ENCODE assay signal across 9 mouse cellular contexts in genomic region chr15:98511386-98511928, GRCm38 (mm10). TPM values are rescaled to one million over a fixed set of nuclear protein-coding genes. Genes with fewer than 3 reads are reported as not detected.
A peak's percentile ranks its signal among the peaks of the same experiment; 100 is the strongest.
DNase-seq lines count a peak whose midpoint lies in the region; TF ChIP-seq lines count a peak whose summit lies in the region.
"Had no signal": no experiment of that assay in that cellular context is flagged by ENCODE, and none has a peak within 500 bp of the region (broad histone marks: within the 10 kb centered on the region; RNA-seq: fewer than 3 reads in every experiment).

No protein-coding gene starts in this region.

- H3K9ac ChIP-seq in MEL (ENCODE audit: control insufficient read depth, low read depth, low read length, poor library complexity, severe bottlenecking), result peak overlapping the region; percentile 76

- H3K36me3 ChIP-seq in MEL (ENCODE audit: control insufficient read depth in 1 of 2, insufficient read depth in 2 of 2, low read length in 2 of 2), result peaks cover 0 to 19% of the 10 kb centered on the region in 2 experiments; a peak in 2 of 4 replicates
- H3K36me3 ChIP-seq in megakaryocyte, embryonic 14.5 days (replicated peaks; ENCODE audit: low read length), result no peaks in the 10 kb centered on the region

- peak in 1 of 2 experiments; percentile 30; a peak in 2 of 4 replicates for TF ChIP-seq EP300 in MEL (IDR thresholded peaks at IDR 0.05; ENCODE audit: low read depth in 1 of 2, low read length in 2 of 2)

- TF ChIP-seq RAD21 in MEL (IDR thresholded peaks at IDR 0.05; ENCODE audit: low read depth, low read length), result no peak

- peak overlapping the region; percentile 76 for H3K27ac ChIP-seq in gastrocnemius, adult 2 months
- H3K27ac ChIP-seq in MEL (ENCODE audit: control insufficient read depth, low read depth, low read length), result peak overlapping the region; percentile 90

- peak; percentile 53 to 94 for TF ChIP-seq POLR2A in MEL (IDR thresholded peaks at IDR 0.05; ENCODE audit: control insufficient read depth in 1 of 2, insufficient read depth in 1 of 2, low read depth in 1 of 2, low read length in 2 of 2, poor library complexity in 1 of 2)

- no peaks in the 10 kb centered on the region for H3K27me3 ChIP-seq in MEL (ENCODE audit: control insufficient read depth in 1 of 2, insufficient read depth in 2 of 2, low read length in 2 of 2)
- H3K27me3 ChIP-seq in megakaryocyte, embryonic 14.5 days (replicated peaks), result peaks cover 35% of the 10 kb centered on the region

- H3K79me2 ChIP-seq in MEL (ENCODE audit: control insufficient read depth, insufficient read depth, low read length, poor library complexity), result no peaks in the 10 kb centered on the region; the same call in 1 of the 2 replicates

- H3K4me3 ChIP-seq in gastrocnemius, adult 2 months, result peak overlapping the region; percentile 75
- H3K4me3 ChIP-seq in MEL (ENCODE audit: control insufficient read depth in 1 of 2, insufficient read depth in 1 of 2, low read depth in 2 of 2, low read length in 2 of 2), result peak overlapping the region; percentile 72 to 73
- peak overlapping the region; percentile 4 for H3K4me3 ChIP-seq in megakaryocyte, embryonic 14.5 days (replicated peaks)

- no peak for TF ChIP-seq CTCF in gastrocnemius, adult 2 months (IDR thresholded peaks at IDR 0.05)
- TF ChIP-seq CTCF in MEL (IDR thresholded peaks at IDR 0.05 in 2 of 3, conservative IDR thresholded peaks at IDR 0.05 in 1 of 3; ENCODE audit: control insufficient read depth in 1 of 3, insufficient read depth in 1 of 3, low read depth in 2 of 3, low read length in 3 of 3, poor library complexity in 1 of 3, severe bottlenecking in 1 of 3), result no peak

- no peaks in the 10 kb centered on the region for H3K9me3 ChIP-seq in MEL (replicated peaks; ENCODE audit: insufficient read depth, low read length)
- H3K9me3 ChIP-seq in megakaryocyte, embryonic 14.5 days, result peaks cover 20% of the 10 kb centered on the region

- peaks cover 14 to 35% of the 10 kb centered on the region in 2 experiments for H3K4me1 ChIP-seq in MEL (ENCODE audit: control insufficient read depth in 1 of 2, insufficient read depth in 2 of 2, low read length in 2 of 2)
- peaks cover 47% of the 10 kb centered on the region for H3K4me1 ChIP-seq in megakaryocyte, embryonic 14.5 days

- intact Hi-C loops in gastrocnemius, adult 2 months (cut with DNase I), result loop anchor here (2.0 to 5.0 kb wide), 2 partner anchors 56 to 105 kb away; no protein-coding TSS in a partner anchor
- intact Hi-C loops in heart, postnatal 10 days (cut with DNase I), result loop anchor here (2.0 kb wide), 3 partner anchors 55 to 105 kb away; no protein-coding TSS in a partner anchor

- no peak for DNase-seq in gastrocnemius, adult 2 months
- DNase-seq in gastrocnemius, adult 18-20 months (ENCODE audit: low spot score), result no peak
- peak; percentile 96 for DNase-seq in MEL (ENCODE audit: low read depth, low spot score)
- DNase-seq in heart, postnatal 10 days, result peak; percentile 43 to 54
- no peak for DNase-seq in ovary, postnatal 10 days (ENCODE audit: low spot score)
- no peak for DNase-seq in frontal cortex, postnatal 36 days (ENCODE audit: low spot score in 2 of 2)
- DNase-seq in testis, postnatal 10 days (ENCODE audit: low spot score), result no peak

TF ChIP-seq in MEL, 35 proteins besides CTCF, POLR2A, EP300 and RAD21 (continues in another document):
- TF ChIP-seq HCFC1 (IDR thresholded peaks at IDR 0.05; ENCODE audit: low read depth, low read length) (peak; percentile 73), CHD2 (IDR thresholded peaks at IDR 0.05; ENCODE audit: low read length) (no peak), GABPA (IDR thresholded peaks at IDR 0.05; ENCODE audit: low read depth, low read length) (no peak), MEF2A (IDR thresholded peaks at IDR 0.05; ENCODE audit: extremely low read depth, insufficient replicate concordance, low read depth, low read length, poor library complexity, severe bottlenecking) (no peak), ZC3H11A (IDR thresholded peaks at IDR 0.05; ENCODE audit: low read depth, low read length) (no peak), TAL1 (IDR thresholded peaks at IDR 0.05; ENCODE audit: low read length) (no peak), JUND (IDR thresholded peaks at IDR 0.05; ENCODE audit: low read depth, low read length) (no peak), SIN3A (IDR thresholded peaks at IDR 0.05; ENCODE audit: low read length) (peak; percentile 90), NRF1 (IDR thresholded peaks at IDR 0.05; ENCODE audit: insufficient read depth, low read depth, low read length, poor library complexity, severe bottlenecking) (no peak), RCOR1 (IDR thresholded peaks at IDR 0.05; ENCODE audit: low read depth, low read length) (peak; percentile 16; the same call in 1 of the 2 replicates), KAT2A (conservative IDR thresholded peaks at IDR 0.05; ENCODE audit: low read depth, low read length) (no peak), SMC3 (IDR thresholded peaks at IDR 0.05; ENCODE audit: low read depth, low read length) (no peak), ZMIZ1 (IDR thresholded peaks at IDR 0.05; ENCODE audit: low read depth, low read length) (peak; percentile 88), MAFK (IDR thresholded peaks at IDR 0.05; ENCODE audit: borderline replicate concordance, low read depth, low read length) (no peak), E2F4 (IDR thresholded peaks at IDR 0.05; ENCODE audit: borderline replicate concordance, low read depth, low read length) (no peak), TBP (IDR thresholded peaks at IDR 0.05; ENCODE audit: low read depth, low read length) (peak; percentile 95), MXI1 (IDR thresholded peaks at IDR 0.05; ENCODE audit: low read depth, low read length) (peak; percentile 99), POLR2AphosphoS2 (IDR thresholded peaks at IDR 0.05; ENCODE audit: low read length) (peak; percentile 43; the same call in 1 of the 2 replicates), GATA1 (IDR thresholded peaks at IDR 0.05; ENCODE audit: low read depth, low read length) (peak; percentile 36; the same call in 1 of the 2 replicates), POLR2AphosphoS5 (IDR thresholded peaks at IDR 0.05; ENCODE audit: borderline replicate concordance, low read depth, low read length) (peak; percentile 75; the same call in 1 of the 2 replicates), CHD1 (IDR thresholded peaks at IDR 0.05; ENCODE audit: low read depth, low read length) (peak; percentile 40; the same call in 1 of the 2 replicates), MAX (IDR thresholded peaks at IDR 0.05; ENCODE audit: low read length) (peak; percentile 94), ZNF384 (IDR thresholded peaks at IDR 0.05; ENCODE audit: low read depth, low read length) (peak; percentile 84; the same call in 1 of the 2 replicates), BHLHE40 (IDR thresholded peaks at IDR 0.05; ENCODE audit: borderline replicate concordance, low read depth, low read length) (peak; percentile 56; the same call in 1 of the 2 replicates), TCF12 (IDR thresholded peaks at IDR 0.05; ENCODE audit: low read depth, low read length) (peak; percentile 53; the same call in 1 of the 2 replicates), ZKSCAN1 (IDR thresholded peaks at IDR 0.05; ENCODE audit: low read depth, low read length) (no peak), MYC (IDR thresholded peaks at IDR 0.05; ENCODE audit: low read depth, low read length) (peak; percentile 99), NELFE (IDR thresholded peaks at IDR 0.05; ENCODE audit: low read depth, low read length) (peak; percentile 87), USF1 (IDR thresholded peaks at IDR 0.05; ENCODE audit: low read depth, low read length) (no peak; the same call in 1 of the 2 replicates)

RNA-seq across cellular contexts. Expression of gene Olfr279, which starts 19.3 kb away (rescaled TPM):
- total RNA-seq in gastrocnemius, adult 2 months (2021), result not detected
- total RNA-seq in gastrocnemius, adult 18-20 months (2021), result not detected
- total RNA-seq in MEL (2012; rRNA removed), result under 0.01 TPM in 1 of 2 replicates, not detected in the other
- 10 to 100 TPM in 1 of 2 experiments, under 1 TPM in 1; 0.03 to 81.4 TPM for polyA plus RNA-seq in MEL (2012; ENCODE audit: insufficient read depth in 1 of 2, insufficient read length in 2 of 2, low read depth in 1 of 2, low replicate concordance in 2 of 2, missing spikeins in 1 of 2)
- not detected for total RNA-seq in heart, postnatal 10 days (2021)
- not detected in 2 replicates for polyA plus RNA-seq in megakaryocyte, embryonic 14.5 days (2012; ENCODE audit: insufficient read depth, low replicate concordance)
- polyA plus RNA-seq: limb, embryonic 11.5 days had no signal

RNA-seq across cellular contexts. Expression of gene Kansl2, which starts 22.6 kb away (rescaled TPM):
- total RNA-seq in gastrocnemius, adult 2 months (2021), result 10 to 100 TPM; 64.7 to 66.3 TPM
- 10 to 100 TPM; 60.8 to 60.9 TPM for total RNA-seq in gastrocnemius, adult 18-20 months (2021)
- total RNA-seq in MEL (2012; rRNA removed), result 150 and 157 TPM in 2 replicates
- 100 to 1,000 TPM in 1 of 2 experiments, not detected in 1; 170 TPM for polyA plus RNA-seq in MEL (2012; ENCODE audit: insufficient read depth in 1 of 2, insufficient read length in 2 of 2, low read depth in 1 of 2, low replicate concordance in 2 of 2, missing spikeins in 1 of 2)
- 10 to 100 TPM; 89.3 to 91.8 TPM for total RNA-seq in heart, postnatal 10 days (2021)
- 7.5 and 14.4 TPM in 2 replicates for polyA plus RNA-seq in megakaryocyte, embryonic 14.5 days (2012; ENCODE audit: insufficient read depth, low replicate concordance)

RNA-seq across cellular contexts. Expression of gene Lalba, which starts 28.9 kb away (rescaled TPM):
- total RNA-seq in gastrocnemius, adult 2 months (2021), result not detected
- not detected for total RNA-seq in gastrocnemius, adult 18-20 months (2021)
- total RNA-seq in MEL (2012; rRNA removed), result not detected in 2 replicates
- not detected for polyA plus RNA-seq in MEL (2012; ENCODE audit: insufficient read depth in 1 of 2, insufficient read length in 2 of 2, low read depth in 1 of 2, low replicate concordance in 2 of 2, missing spikeins in 1 of 2)
- under 1 TPM in 1 of 2 experiments, not detected in 1; 0.47 TPM for total RNA-seq in heart, postnatal 10 days (2021)
- polyA plus RNA-seq in megakaryocyte, embryonic 14.5 days (2012; ENCODE audit: insufficient read depth, low replicate concordance), result not detected in 2 replicates
- polyA plus RNA-seq: limb, embryonic 11.5 days had no signal

RNA-seq across cellular contexts. Expression of gene OR5BS1P, which starts 41.8 kb away (rescaled TPM):
- not detected for total RNA-seq in gastrocnemius, adult 2 months (2021)
- total RNA-seq in gastrocnemius, adult 18-20 months (2021), result not detected
- 0.04 TPM in 1 of 2 replicates, not detected in the other for total RNA-seq in MEL (2012; rRNA removed)
- not detected for polyA plus RNA-seq in MEL (2012; ENCODE audit: insufficient read depth in 1 of 2, insufficient read length in 2 of 2, low read depth in 1 of 2, low replicate concordance in 2 of 2, missing spikeins in 1 of 2)
- total RNA-seq in heart, postnatal 10 days (2021), result not detected
- not detected in 2 replicates for polyA plus RNA-seq in megakaryocyte, embryonic 14.5 days (2012; ENCODE audit: insufficient read depth, low replicate concordance)
- polyA plus RNA-seq: limb, embryonic 11.5 days had no signal

RNA-seq across cellular contexts. Expression of gene Olfr281, which starts 59.1 kb away (rescaled TPM):
- not detected for total RNA-seq in gastrocnemius, adult 2 months (2021)
- not detected for total RNA-seq in gastrocnemius, adult 18-20 months (2021)
- 0.08 TPM in 1 of 2 replicates, not detected in the other for total RNA-seq in MEL (2012; rRNA removed)
- polyA plus RNA-seq in MEL (2012; ENCODE audit: insufficient read depth in 1 of 2, insufficient read length in 2 of 2, low read depth in 1 of 2, low replicate concordance in 2 of 2, missing spikeins in 1 of 2), result under 1 TPM in 1 of 2 experiments, not detected in 1; 0.40 TPM
- not detected for total RNA-seq in heart, postnatal 10 days (2021)
- not detected in 2 replicates for polyA plus RNA-seq in megakaryocyte, embryonic 14.5 days (2012; ENCODE audit: insufficient read depth, low replicate concordance)
- polyA plus RNA-seq: limb, embryonic 11.5 days had no signal

Comparison
In these comparisons a context has a peak if more than half of its experiments do, and no peak if none do; other contexts are left out.
1. DNase-seq: peak in MEL (single experiment) and heart, postnatal 10 days (2 of 2); none in gastrocnemius, adult 2 months (single experiment), gastrocnemius, adult 18-20 months (single experiment), ovary, postnatal 10 days (single experiment), frontal cortex, postnatal 36 days (0 of 2) and testis, postnatal 10 days (single experiment).
2. H3K4me3 ChIP-seq: peak in every context shown above with its lines; median percentile 75 in gastrocnemius, adult 2 months; 72 in MEL; 4 in megakaryocyte, embryonic 14.5 days.